Mouse (Mus musculus): ENCODE data around the gene Mmp23. TPM values are rescaled to one million over a fixed set of nuclear protein-coding genes. Genes with fewer than 3 reads are reported as not detected.
"Not testable (repeated sequence)": the region's sequence is repeated elsewhere in the genome, so short reads cannot be mapped to it uniquely, and the experiment has no call there.

Gene Mmp23
- polyA plus RNA-seq, 1 experiment from 2014 or later: 34.6 TPM

- 48% methylated on average over 15 of the region's 15 CpGs for WGBS
- Histone ChIP-seq H3K4me3 (peak overlapping the region; percentile 72), H3K9me3 (no peaks in the 10 kb centered on the region), H3K4me1 (peaks cover 51% of the 10 kb centered on the region), H3K27ac (peak overlapping the region; percentile 89), H3K36me3 (peaks cover 59% of the 10 kb centered on the region), H3K27me3 (ENCODE audit: insufficient read depth, poor library complexity, severe bottlenecking) (peaks cover 56% of the 10 kb centered on the region)
- peak; percentile 92 for DNase-seq (ENCODE audit: low spot score)
These were observed 1.5 kb downstream of the Mmp23 start for GRCm38 (mm10) chr4:155651553-155652269.

DNA sequence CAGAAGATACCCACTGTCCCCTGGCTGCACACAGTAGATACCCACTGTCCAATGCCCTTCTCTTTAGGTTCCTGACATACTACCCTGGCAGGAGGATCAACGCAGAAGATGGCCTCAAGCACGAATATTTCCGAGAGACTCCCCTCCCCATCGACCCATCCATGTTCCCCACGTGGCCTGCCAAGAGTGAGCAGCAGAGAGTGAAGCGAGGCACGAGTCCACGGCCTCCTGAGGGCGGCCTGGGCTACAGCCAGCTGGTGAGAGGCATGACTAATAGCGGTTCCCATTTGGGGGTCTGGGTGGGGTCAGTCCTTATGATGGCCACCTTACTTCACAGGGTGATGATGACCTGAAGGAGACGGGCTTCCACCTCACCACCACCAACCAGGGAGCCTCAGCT, 3.8 kb downstream of the Mmp23 start:
- 91% methylated on average over 11 of the region's 11 CpGs for WGBS
- Histone ChIP-seq H3K4me3 (no peak overlapping the region), H3K36me3 (peaks cover 64% of the 10 kb centered on the region), H3K9me3 (no peaks in the 10 kb centered on the region), H3K27me3 (ENCODE audit: insufficient read depth, poor library complexity, severe bottlenecking) (peaks cover 32% of the 10 kb centered on the region), H3K4me1 (peaks cover 39% of the 10 kb centered on the region), H3K27ac (no peak overlapping the region)
- no peak for DNase-seq (ENCODE audit: low spot score)

GRCm38 (mm10) chr4:155645721-155646120, 7.5 kb downstream of the Mmp23 start:
- H3K27ac ChIP-seq: no peak overlapping the region
- no peaks in the 10 kb centered on the region for H3K9me3 ChIP-seq
- H3K4me3 ChIP-seq: no peak overlapping the region
- no peak for DNase-seq (ENCODE audit: low spot score)
- H3K4me1 ChIP-seq: peaks cover 2% of the 10 kb centered on the region
- H3K36me3 ChIP-seq: peaks cover 89% of the 10 kb centered on the region
- whole genome bisulfite sequencing: 89% methylated on average over 5 of the region's 5 CpGs
- 0 out of 2 replicates have a peak, but pooled peaks cover 2% of the 10 kb centered on the region for H3K27me3 ChIP-seq (ENCODE audit: insufficient read depth, poor library complexity, severe bottlenecking)

DNA sequence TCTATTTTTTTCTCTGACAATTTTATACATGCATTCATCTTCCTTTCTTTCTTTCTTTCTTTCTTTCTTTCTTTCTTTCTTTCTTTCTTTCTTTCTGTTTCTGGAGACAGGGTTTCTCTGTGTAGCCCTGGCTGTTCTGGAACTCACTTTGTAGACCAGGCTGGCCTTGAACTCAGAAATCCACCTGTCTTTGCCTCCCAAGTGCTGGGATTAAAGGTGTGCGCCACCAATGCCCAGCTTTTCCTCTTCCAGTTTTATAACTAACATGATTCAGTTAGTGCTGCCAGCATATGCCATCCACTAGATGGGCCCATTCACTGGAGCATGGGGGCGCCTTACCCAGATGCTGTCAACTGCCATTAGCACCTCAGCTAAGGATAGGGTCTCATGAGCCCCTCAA, 7.9 kb downstream of the Mmp23 start, which contains the start of gene Gm10563:
Gm10563 (minus strand) TSS at position 101 of the 400 bp plus-strand sequence.
- 93% methylated on average over 2 of the region's 2 CpGs for WGBS
- DNase-seq (ENCODE audit: low spot score); H3K4me3 ChIP-seq; H3K27ac ChIP-seq; H3K27me3 ChIP-seq (ENCODE audit: insufficient read depth, poor library complexity, severe bottlenecking); H3K9me3 ChIP-seq; H3K4me1 ChIP-seq: not testable (repeated sequence)
- H3K36me3 ChIP-seq: peaks cover 89% of the 10 kb centered on the region

- Histone ChIP-seq H3K27me3 (ENCODE audit: insufficient read depth, poor library complexity, severe bottlenecking) (no peaks in the 10 kb centered on the region), H3K4me1 (no peaks in the 10 kb centered on the region), H3K27ac (no peak overlapping the region), H3K9me3 (no peaks in the 10 kb centered on the region), H3K36me3 (peaks cover 85% of the 10 kb centered on the region), H3K4me3 (no peak overlapping the region)
- DNase-seq (ENCODE audit: low spot score): no peak
- 94% methylated on average over 1 of the region's 1 CpGs for WGBS
These were observed 9.7 kb downstream of the Mmp23 start for GRCm38 (mm10) chr4:155643531-155643930.

DNA sequence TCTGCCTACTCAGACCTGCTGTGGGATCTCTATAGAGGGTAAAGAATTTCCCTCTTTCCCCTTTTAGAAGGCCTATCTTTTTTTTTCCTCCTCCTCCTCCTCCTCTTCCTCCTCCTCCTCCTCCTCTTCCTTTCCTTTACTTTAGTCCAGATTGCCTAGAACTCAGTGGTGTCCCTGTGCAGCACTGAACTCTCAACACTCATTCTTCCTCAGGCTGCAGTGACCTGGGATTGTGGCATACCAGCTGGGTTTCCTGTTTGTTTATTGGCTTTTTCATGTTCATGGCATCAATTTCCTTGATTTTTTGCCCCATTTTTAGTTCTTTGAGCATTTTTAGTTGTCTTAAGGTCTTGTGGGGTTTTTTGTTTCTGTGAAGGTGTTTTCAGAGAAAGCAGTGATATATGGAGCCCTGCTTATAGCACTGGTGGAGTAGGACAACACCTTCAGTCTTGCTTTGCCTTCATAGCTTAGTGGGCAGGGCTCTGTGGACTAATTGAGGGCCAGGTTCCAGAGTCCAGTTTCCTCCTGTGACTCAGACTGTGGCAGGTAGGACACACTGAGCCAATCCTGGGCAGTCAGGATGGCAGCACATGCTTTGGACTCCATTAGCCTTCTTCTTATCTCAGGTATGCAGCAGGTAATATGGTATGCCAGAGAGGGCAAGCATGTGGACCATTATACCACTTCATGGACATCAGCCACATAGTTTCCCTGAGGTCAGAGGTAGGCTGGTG, 17.3 kb downstream of the Mmp23 start:
- Histone ChIP-seq H3K9me3 (no peaks in the 10 kb centered on the region), H3K27me3 (ENCODE audit: insufficient read depth, poor library complexity, severe bottlenecking) (no peaks in the 10 kb centered on the region), H3K4me1 (no peaks in the 10 kb centered on the region), H3K4me3 (no peak overlapping the region), H3K27ac (no peak overlapping the region), H3K36me3 (peaks cover 91% of the 10 kb centered on the region)
- DNase-seq (ENCODE audit: low spot score): no peak

DNA sequence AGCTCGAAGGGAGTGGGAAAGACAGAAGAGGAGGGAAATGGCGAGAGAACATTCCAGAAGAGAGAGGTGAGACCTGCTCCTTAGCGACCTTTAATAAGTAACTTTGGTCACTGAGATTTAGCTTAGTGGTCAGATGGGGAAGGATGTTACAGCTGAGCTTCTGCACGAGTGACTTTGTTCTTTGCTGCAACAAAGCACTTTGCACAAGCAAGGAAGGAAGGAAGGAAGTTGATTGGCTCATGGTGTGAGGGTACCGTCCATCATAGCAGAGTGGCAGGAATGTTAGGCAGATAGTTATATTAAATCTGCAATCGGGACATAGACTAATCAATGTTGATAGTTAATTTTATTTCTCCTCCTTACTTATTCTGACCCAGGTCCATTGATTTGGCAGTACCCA, 22.9 kb downstream of the Mmp23 start:
- H3K27me3 ChIP-seq (ENCODE audit: insufficient read depth, poor library complexity, severe bottlenecking): no peaks in the 10 kb centered on the region
- DNase-seq (ENCODE audit: low spot score): no peak
- WGBS: 88% methylated on average over 6 of the region's 6 CpGs
- no peak overlapping the region for H3K4me3 ChIP-seq
- peaks cover 76% of the 10 kb centered on the region for H3K36me3 ChIP-seq
- no peak overlapping the region for H3K27ac ChIP-seq
- H3K9me3 ChIP-seq: no peaks in the 10 kb centered on the region
- no peaks in the 10 kb centered on the region for H3K4me1 ChIP-seq

GRCm38 (mm10) chr4:155624338-155625291, 28.6 kb downstream of the Mmp23 start, which contains the start of gene Cdk11b:
Cdk11b (plus strand) TSS chr4:155624854.
- H3K36me3 ChIP-seq: peaks cover 47% of the 10 kb centered on the region
- no peaks in the 10 kb centered on the region for H3K27me3 ChIP-seq (ENCODE audit: insufficient read depth, poor library complexity, severe bottlenecking)
- under 1% methylated on average over 84 of the region's 84 CpGs for WGBS

GRCm38 (mm10) chr4:155618321-155618720, 34.9 kb downstream of the Mmp23 start:
- H3K27me3 ChIP-seq (ENCODE audit: insufficient read depth, poor library complexity, severe bottlenecking): no peaks in the 10 kb centered on the region
- peaks cover 79% of the 10 kb centered on the region for H3K36me3 ChIP-seq
- no peaks in the 10 kb centered on the region for H3K9me3 ChIP-seq
- DNase-seq (ENCODE audit: low spot score): no peak
- WGBS: 85% methylated on average over 5 of the region's 5 CpGs
- no peak overlapping the region for H3K4me3 ChIP-seq
- no peaks in the 10 kb centered on the region; the same call in 1 of the 2 replicates for H3K4me1 ChIP-seq
- H3K27ac ChIP-seq: no peak overlapping the region

More at GRCm38 (mm10) chr4:155624338-155625291, 28.6 kb downstream of the Mmp23 start, which contains the start of gene Cdk11b:
- Histone ChIP-seq H3K4me3 (peak within 1 kb of the TSS; percentile 96), H3K27ac (peak within 1 kb of the TSS; percentile 88), H3K4me1 (peaks cover 4% of the 10 kb centered on the region), H3K9me3 (no peaks in the 10 kb centered on the region)
- DNase-seq (ENCODE audit: low spot score): peak; percentile 99

DNA sequence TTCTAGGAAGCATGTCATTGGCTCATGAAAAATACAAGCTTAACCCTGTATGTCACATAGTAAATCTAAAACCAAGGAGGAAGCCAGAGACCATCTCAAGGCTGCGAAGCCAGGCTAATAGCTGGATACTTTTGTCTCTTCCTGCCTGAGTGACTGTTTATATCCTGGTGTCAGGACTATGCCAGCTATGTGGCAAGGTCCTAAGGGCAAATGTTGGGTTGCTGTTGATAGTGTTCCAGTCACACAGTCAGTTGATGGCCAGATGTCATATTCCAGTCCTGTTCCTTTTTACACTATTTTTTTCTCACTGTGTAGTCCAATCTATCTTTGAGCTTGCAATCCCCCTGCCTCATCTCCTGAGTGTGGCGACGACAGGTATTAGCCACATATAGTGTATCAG, 39.9 kb downstream of the Mmp23 start:
- H3K27me3 ChIP-seq (ENCODE audit: insufficient read depth, poor library complexity, severe bottlenecking): no peaks in the 10 kb centered on the region
- no peak overlapping the region for H3K27ac ChIP-seq
- peaks cover 84% of the 10 kb centered on the region for H3K36me3 ChIP-seq
- H3K4me1 ChIP-seq: no peaks in the 10 kb centered on the region
- no peak for DNase-seq (ENCODE audit: low spot score)
- no peak overlapping the region for H3K4me3 ChIP-seq
- H3K9me3 ChIP-seq: no peaks in the 10 kb centered on the region
- 96% methylated on average over 3 of the region's 3 CpGs for WGBS

- Histone ChIP-seq H3K36me3 (peaks cover 71% of the 10 kb centered on the region), H3K27me3 (ENCODE audit: insufficient read depth, poor library complexity, severe bottlenecking) (no peaks in the 10 kb centered on the region), H3K27ac (no peak overlapping the region), H3K4me3 (no peak overlapping the region), H3K9me3 (no peaks in the 10 kb centered on the region), H3K4me1 (no peaks in the 10 kb centered on the region)
- no peak for DNase-seq (ENCODE audit: low spot score)
- 87% methylated on average over 3 of the region's 3 CpGs for WGBS
These were observed 41.3 kb downstream of the Mmp23 start for GRCm38 (mm10) chr4:155611860-155612259.

DNA sequence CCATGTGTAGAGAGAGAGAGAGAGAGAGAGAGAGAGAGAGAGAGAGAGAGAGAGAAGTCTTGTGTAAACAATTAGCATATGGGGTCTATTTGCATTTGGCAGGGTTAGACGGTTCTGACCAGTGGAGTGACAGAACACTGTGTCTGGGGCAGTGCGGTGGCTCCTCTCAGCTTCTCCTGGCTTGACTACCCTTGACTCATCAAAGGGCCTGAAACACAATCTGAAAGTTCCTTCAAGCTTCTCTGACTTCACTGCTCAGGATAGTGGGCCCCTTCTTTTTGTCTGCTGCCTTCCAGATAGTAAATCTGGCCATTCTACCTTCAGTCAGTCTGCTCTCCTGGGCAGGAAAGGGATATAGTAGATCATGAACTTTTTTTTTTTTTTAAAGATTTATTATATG, 46.4 kb downstream of the Mmp23 start:
- no peaks in the 10 kb centered on the region for H3K9me3 ChIP-seq
- peaks cover 6% of the 10 kb centered on the region; the same call in 1 of the 2 replicates for H3K4me1 ChIP-seq
- H3K27me3 ChIP-seq (ENCODE audit: insufficient read depth, poor library complexity, severe bottlenecking): no peaks in the 10 kb centered on the region
- no peak for DNase-seq (ENCODE audit: low spot score)
- H3K27ac ChIP-seq: no peak overlapping the region
- 76% methylated on average over 2 of the region's 2 CpGs for WGBS
- H3K36me3 ChIP-seq: peaks cover 58% of the 10 kb centered on the region
- no peak overlapping the region for H3K4me3 ChIP-seq

Data from heart, embryonic 10.5 days (tissue).